Mouse (Mus musculus): ENCODE results near the gene Snd1.

DNA sequence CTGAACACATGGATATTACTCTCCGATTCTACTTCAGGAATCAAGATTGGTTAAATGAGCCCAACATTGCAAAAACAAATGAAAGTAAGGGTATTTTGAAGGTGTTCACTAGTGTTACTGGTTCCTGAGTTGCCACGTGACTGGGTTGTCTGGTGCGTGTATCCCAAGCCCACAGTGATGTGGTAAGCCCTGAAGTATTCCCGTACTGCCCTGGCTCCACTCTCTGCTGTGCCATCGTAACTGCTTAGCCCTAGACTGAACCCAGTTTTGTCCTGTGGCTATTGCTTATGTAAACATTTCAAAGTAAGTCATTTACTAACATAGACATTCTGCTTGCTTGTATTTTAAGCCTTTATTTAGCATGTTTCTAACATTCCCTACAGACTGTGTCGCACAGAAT lies 256.3 kb downstream of the Snd1 start:
- TF ChIP-seq CTCF (conservative IDR thresholded peaks at IDR 0.05; ENCODE audit: low read length) (no peak), POU5F1 (IDR thresholded peaks at IDR 0.05; ENCODE audit: borderline replicate concordance, low read length) (no peak)

Measured in E14TG2a.4 (cell line).